Mouse (Mus musculus) hindbrain, embryonic 11.5 days (tissue): ENCODE results near the gene Rps6kl1. TPM values are rescaled to one million over a fixed set of nuclear protein-coding genes. Genes with fewer than 3 reads are reported as not detected.

Experiments used
- ATAC-seq: fragments of 200-750 bp; cut with Nextera tagmentation; 2 replicates; pipeline ENCODE4 v1.8.0; 2017; ENCODE audit warnings: mild to moderate bottlenecking, moderate TSS enrichment, moderate library complexity; ENCODE audit not compliant: low FRiP score
- DNase-seq: peaks from one replicate; pipeline ENCODE4 v3.0.0-alpha.2; 2015; ENCODE audit warnings: low spot score
- H3K27ac ChIP-seq: fragments of 300-500 bp; sonication (generic); 2 replicates; pipeline ENCODE4 v1.5.1; 2014; ENCODE audit warnings: mild to moderate bottlenecking, low read depth, low read length
- H3K27me3 ChIP-seq: fragments of 300-500 bp; sonication (generic); 2 replicates; pipeline ENCODE4 v1.6.1; 2014; ENCODE audit warnings: mild to moderate bottlenecking, low read length, moderate library complexity, mixed read lengths; ENCODE audit not compliant: control insufficient read depth, insufficient read depth
- H3K36me3 ChIP-seq: fragments of 300-500 bp; sonication (generic); 2 replicates; pipeline ENCODE4 v1.6.1; 2014; ENCODE audit warnings: mild to moderate bottlenecking, low read length, moderate library complexity, mixed read lengths; ENCODE audit not compliant: control insufficient read depth, insufficient read depth
- H3K4me1 ChIP-seq: fragments of 300-500 bp; sonication (generic); replicated peaks from 2 replicates; pipeline ENCODE4 v1.6.1; 2014; ENCODE audit warnings: low read length, mixed read lengths; ENCODE audit not compliant: control insufficient read depth, insufficient read depth
- H3K4me2 ChIP-seq: fragments of 300-500 bp; sonication (generic); replicated peaks from 2 replicates; pipeline ENCODE4 v1.6.1; 2014; ENCODE audit warnings: mild to moderate bottlenecking, low read depth, low read length
- H3K4me3 ChIP-seq: fragments of 300-500 bp; sonication (generic); 2 replicates; pipeline ENCODE4 v1.5.1; 2014; ENCODE audit warnings: low read depth, low read length
- H3K9ac ChIP-seq: fragments of 300-500 bp; sonication (generic); 2 replicates; pipeline ENCODE4 v1.6.1; 2014; ENCODE audit warnings: low read depth, low read length
- H3K9me3 ChIP-seq: fragments of 300-500 bp; sonication (generic); 2 replicates; pipeline ENCODE4 v1.6.1; 2016; ENCODE audit warnings: low read length; ENCODE audit not compliant: control insufficient read depth
- WGBS: fragments of 180-500 bp; shearing (Covaris S2); extraction: QIAGEN DNeasy Blood & Tissue Kit; methylation state at CpG from one replicate; pipeline ENCODE4 v1.1.7; 2014; 5-methylcytosine and 5-hydroxymethylcytosine counted together
- polyA plus RNA-seq: library from polyadenylated mRNA; unstranded; fragments of >200 nt; fragmentation: Nextera tagmentation; extraction: Ambion mirVana; gene quantifications from 2 replicates; pipeline ENCODE4 v1.2.1, GENCODE M21; 2014

Gene Rps6kl1
- polyA plus RNA-seq, 1 experiment from 2014 or later: 2.3 TPM

- Histone ChIP-seq H3K36me3 (no peaks in the 10 kb centered on the region), H3K9ac (no peak overlapping the region), H3K27me3 (no peaks in the 10 kb centered on the region), H3K4me1 (peaks cover 4% of the 10 kb centered on the region; the same call in 1 of the 2 replicates), H3K4me3 (no peak overlapping the region), H3K4me2 (no peak overlapping the region), H3K27ac (no peak overlapping the region), H3K9me3 (no peaks in the 10 kb centered on the region)
- DNase-seq: peak; percentile 91
- peak; percentile 66; the same call in 1 of the 2 replicates for ATAC-seq
- WGBS: 17% methylated on average over 4 of the region's 4 CpGs
Observed at GRCm38 (mm10) chr12:85142803-85143202, 8.3 kb downstream of the Rps6kl1 start.

GRCm38 (mm10) chr12:85141096-85141495 is 10.0 kb downstream of the Rps6kl1 start:
- peaks cover 3% of the 10 kb centered on the region; the same call in 1 of the 2 replicates for H3K4me1 ChIP-seq
- H3K4me2 ChIP-seq: no peak overlapping the region
- H3K36me3 ChIP-seq: no peaks in the 10 kb centered on the region
- WGBS: 83% methylated on average over 6 of the region's 6 CpGs
- ATAC-seq: no peak
- no peak overlapping the region for H3K4me3 ChIP-seq
- DNase-seq: no peak
- no peak overlapping the region for H3K9ac ChIP-seq
- H3K9me3 ChIP-seq: no peaks in the 10 kb centered on the region
- H3K27ac ChIP-seq: no peak overlapping the region
- no peaks in the 10 kb centered on the region for H3K27me3 ChIP-seq

- H3K27ac ChIP-seq: no peak overlapping the region
- no peak overlapping the region for H3K9ac ChIP-seq
- ATAC-seq (no peak), DNase-seq (no peak)
- H3K4me1 ChIP-seq: no peaks in the 10 kb centered on the region
- WGBS: 46% methylated on average over 18 of the region's 18 CpGs
- no peak overlapping the region for H3K4me2 ChIP-seq
- no peak overlapping the region for H3K4me3 ChIP-seq
- H3K27me3 ChIP-seq: no peaks in the 10 kb centered on the region
- H3K9me3 ChIP-seq: no peaks in the 10 kb centered on the region
- no peaks in the 10 kb centered on the region for H3K36me3 ChIP-seq
Observed at GRCm38 (mm10) chr12:85140036-85140701, 10.9 kb downstream of the Rps6kl1 start.

GRCm38 (mm10) chr12:85136627-85137026 is 14.4 kb downstream of the Rps6kl1 start:
- no peak for DNase-seq
- Histone ChIP-seq H3K4me1 (no peaks in the 10 kb centered on the region), H3K4me2 (no peak overlapping the region), H3K9ac (no peak overlapping the region), H3K9me3 (no peaks in the 10 kb centered on the region), H3K27me3 (no peaks in the 10 kb centered on the region), H3K4me3 (no peak overlapping the region), H3K36me3 (0 out of 2 replicates have a peak, but pooled peaks cover 3% of the 10 kb centered on the region), H3K27ac (no peak overlapping the region)
- no peak for ATAC-seq
- 85% methylated on average over 4 of the region's 4 CpGs for WGBS

GRCm38 (mm10) chr12:85135513-85136470 is 15.3 kb downstream of the Rps6kl1 start:
- no peak overlapping the region for H3K4me3 ChIP-seq
- H3K27ac ChIP-seq: no peak overlapping the region
- H3K27me3 ChIP-seq: no peaks in the 10 kb centered on the region
- DNase-seq: no peak
- H3K4me2 ChIP-seq: no peak overlapping the region
- H3K4me1 ChIP-seq: no peaks in the 10 kb centered on the region
- WGBS: 82% methylated on average over 19 of the region's 19 CpGs
- no peaks in the 10 kb centered on the region for H3K9me3 ChIP-seq
- H3K36me3 ChIP-seq: peaks cover 7% of the 10 kb centered on the region; the same call in 1 of the 2 replicates
- no peak overlapping the region for H3K9ac ChIP-seq
- ATAC-seq: no peak

- no peak overlapping the region for H3K27ac ChIP-seq
- 87% methylated on average over 8 of the region's 8 CpGs for WGBS
- H3K4me2 ChIP-seq: no peak overlapping the region
- H3K27me3 ChIP-seq: no peaks in the 10 kb centered on the region
- DNase-seq (no peak), ATAC-seq (no peak)
- H3K4me3 ChIP-seq: no peak overlapping the region
- peaks cover 14% of the 10 kb centered on the region for H3K36me3 ChIP-seq
- no peaks in the 10 kb centered on the region for H3K4me1 ChIP-seq
- H3K9me3 ChIP-seq: no peaks in the 10 kb centered on the region
- no peak overlapping the region for H3K9ac ChIP-seq
Observed at GRCm38 (mm10) chr12:85134043-85134794, 16.8 kb downstream of the Rps6kl1 start.

GRCm38 (mm10) chr12:85131361-85131760 is 19.7 kb downstream of the Rps6kl1 start:
- no peaks in the 10 kb centered on the region for H3K4me1 ChIP-seq
- H3K27ac ChIP-seq: no peak overlapping the region
- no peaks in the 10 kb centered on the region for H3K27me3 ChIP-seq
- ATAC-seq: no peak
- no peak overlapping the region for H3K9ac ChIP-seq
- no peaks in the 10 kb centered on the region for H3K9me3 ChIP-seq
- no peak overlapping the region for H3K4me3 ChIP-seq
- WGBS: 89% methylated on average over 6 of the region's 6 CpGs
- H3K4me2 ChIP-seq: no peak overlapping the region
- H3K36me3 ChIP-seq: peaks cover 14% of the 10 kb centered on the region
- no peak for DNase-seq

GRCm38 (mm10) chr12:85129426-85129978 is 21.6 kb downstream of the Rps6kl1 start:
- WGBS: 94% methylated on average over 9 of the region's 9 CpGs
- Histone ChIP-seq H3K4me1 (no peaks in the 10 kb centered on the region), H3K4me3 (no peak overlapping the region), H3K27ac (no peak overlapping the region), H3K36me3 (peaks cover 18% of the 10 kb centered on the region), H3K4me2 (no peak overlapping the region), H3K27me3 (no peaks in the 10 kb centered on the region), H3K9ac (no peak overlapping the region), H3K9me3 (no peaks in the 10 kb centered on the region)
- no peak for DNase-seq
- ATAC-seq: no peak
